8 mouse cellular contexts compared by ENCODE assay signal in genomic region chr12:70974441-70975266, GRCm38 (mm10). TPM values are rescaled to one million over a fixed set of nuclear protein-coding genes. Genes with fewer than 3 reads are reported as not detected.
DNase-seq lines count a peak whose midpoint lies in the region; ATAC-seq lines count a peak whose summit lies in the region.

Gene Psma3 (plus strand): TSS chr12:70974621.

- peaks cover 8% of the 10 kb centered on the region; the same call in 1 of the 2 replicates for H3K4me1 ChIP-seq in brown adipose tissue, adult 24 weeks (ENCODE audit: control insufficient read depth, insufficient read depth, insufficient read length, low read length)
- H3K4me1 ChIP-seq in heart, embryonic 13.5 days = peaks cover 19% of the 10 kb centered on the region
- peaks cover 30% of the 10 kb centered on the region for H3K4me1 ChIP-seq in liver, embryonic 12.5 days
- H3K4me1 ChIP-seq in stomach, embryonic 15.5 days = peaks cover 4% of the 10 kb centered on the region

- ATAC-seq in heart, embryonic 13.5 days (ENCODE audit: extremely low read depth, insufficient number of reproducible peaks, low FRiP score, low TSS enrichment) = peak; percentile 98
- peak; percentile 99 for ATAC-seq in liver, embryonic 12.5 days
- ATAC-seq in stomach, embryonic 15.5 days (ENCODE audit: insufficient read depth, low FRiP score, low read depth) = peak; percentile 100

- peak within 1 kb of the TSS; percentile 98 for H3K9ac ChIP-seq in heart, embryonic 13.5 days
- peak within 1 kb of the TSS; percentile 91 for H3K9ac ChIP-seq in liver, embryonic 12.5 days
- H3K9ac ChIP-seq in stomach, embryonic 15.5 days = peak within 1 kb of the TSS; percentile 96

- H3K4me3 ChIP-seq in brown adipose tissue, adult 24 weeks (ENCODE audit: insufficient read depth, low read depth, low read length) = peak within 1 kb of the TSS; percentile 98
- peak within 1 kb of the TSS; percentile 97 for H3K4me3 ChIP-seq in heart, embryonic 13.5 days
- H3K4me3 ChIP-seq in liver, embryonic 12.5 days = peak within 1 kb of the TSS; percentile 94
- peak within 1 kb of the TSS; percentile 96 for H3K4me3 ChIP-seq in stomach, embryonic 15.5 days (replicated peaks)

- H3K36me3 ChIP-seq in heart, embryonic 13.5 days = peaks cover 19% of the 10 kb centered on the region
- H3K36me3 ChIP-seq in liver, embryonic 12.5 days = peaks cover 17% of the 10 kb centered on the region
- no peaks in the 10 kb centered on the region for H3K36me3 ChIP-seq in stomach, embryonic 15.5 days

- H3K4me2 ChIP-seq in heart, embryonic 13.5 days = peak within 1 kb of the TSS; percentile 90
- H3K4me2 ChIP-seq in liver, embryonic 12.5 days = peak within 1 kb of the TSS; percentile 83
- H3K4me2 ChIP-seq in stomach, embryonic 15.5 days = peak within 1 kb of the TSS; percentile 63

- H3K9me3 ChIP-seq in heart, embryonic 13.5 days = no peaks in the 10 kb centered on the region
- H3K9me3 ChIP-seq in liver, embryonic 12.5 days (replicated peaks) = no peaks in the 10 kb centered on the region
- H3K9me3 ChIP-seq in stomach, embryonic 15.5 days = no peaks in the 10 kb centered on the region

- under 1% methylated on average over 71 of the region's 71 CpGs for WGBS in heart, embryonic 13.5 days
- WGBS in liver, embryonic 12.5 days (ENCODE audit: insufficient replicate concordance) = 0% methylated on average over 71 of the region's 71 CpGs
- WGBS in stomach, embryonic 15.5 days = under 1% methylated on average over 70 of the region's 71 CpGs

- H3K27ac ChIP-seq in brown adipose tissue, adult 24 weeks (replicated peaks; ENCODE audit: low read depth, low read length) = peak within 1 kb of the TSS; percentile 89
- peak within 1 kb of the TSS; percentile 98 for H3K27ac ChIP-seq in heart, embryonic 13.5 days (replicated peaks)
- H3K27ac ChIP-seq in liver, embryonic 12.5 days = peak within 1 kb of the TSS; percentile 96
- peak within 1 kb of the TSS; percentile 99 for H3K27ac ChIP-seq in stomach, embryonic 15.5 days

- DNase-seq in CD4-positive, CD25-positive, alpha-beta regulatory T cell, adult 2 months (ENCODE audit: low read depth, low spot score) = peak; percentile 97
- peak; percentile 77 for DNase-seq in fat pad, adult 2 months (ENCODE audit: extremely low read depth, low read depth, low spot score)
- peak; percentile 94 for DNase-seq in kidney, postnatal 10 days
- DNase-seq in natural killer cell, adult 2 months (ENCODE audit: low spot score in 2 of 2) = peak; percentile 85 to 89

- no peaks in the 10 kb centered on the region for H3K27me3 ChIP-seq in heart, embryonic 13.5 days (replicated peaks)
- no peaks in the 10 kb centered on the region for H3K27me3 ChIP-seq in liver, embryonic 12.5 days (replicated peaks)
- H3K27me3 ChIP-seq in stomach, embryonic 15.5 days (replicated peaks) = no peaks in the 10 kb centered on the region

RNA-seq across cellular contexts. Expression of gene Psma3, which starts in this region (rescaled TPM):
- 441 and 473 TPM in 2 replicates for polyA plus RNA-seq in brown adipose tissue, adult 24 weeks (2012; ENCODE audit: insufficient read depth, insufficient read length, missing spikeins)
- polyA plus RNA-seq in heart, embryonic 13.5 days (2015; fragmentation: Nextera tagmentation; extraction: Ambion mirVana) = 453 and 467 TPM in 2 replicates
- 468 and 481 TPM in 2 replicates for polyA plus RNA-seq in liver, embryonic 12.5 days (2016; fragmentation: Nextera tagmentation; extraction: Ambion mirVana)
- 521 and 644 TPM in 2 replicates for polyA plus RNA-seq in stomach, embryonic 15.5 days (2015; fragmentation: Nextera tagmentation; extraction: Ambion mirVana)

Comparison
In these comparisons a context has a peak if more than half of its experiments do, and no peak if none do; other contexts are left out.
1. Peak in every context shown above with its lines: DNase-seq, ATAC-seq, H3K4me3 ChIP-seq and H3K27ac ChIP-seq.